Mouse (Mus musculus) forebrain, embryonic 11.5 days (tissue): ENCODE results near the gene Fcnb. TPM values are rescaled to one million over a fixed set of nuclear protein-coding genes. Genes with fewer than 3 reads are reported as not detected.

ENCODE experiments used
- ATAC-seq: fragments of 200-750 bp; cut with Nextera tagmentation; replicated peaks from 2 replicates; pipeline ENCODE4 v1.8.0; 2017; ENCODE audit warnings: moderate TSS enrichment; ENCODE audit not compliant: low FRiP score
- DNase-seq: peaks from one replicate; pipeline ENCODE4 v3.0.0-alpha.2; 2017; ENCODE audit warnings: low spot score
- H3K27ac ChIP-seq: fragments of 300-500 bp; sonication (generic); 2 replicates; pipeline ENCODE4 v1.5.1; 2014; ENCODE audit warnings: low read depth, low read length
- H3K27me3 ChIP-seq: fragments of 300-500 bp; sonication (generic); 2 replicates; pipeline ENCODE4 v1.6.1; 2014; ENCODE audit warnings: mild to moderate bottlenecking, low read length, mixed read lengths; ENCODE audit not compliant: control insufficient read depth, insufficient read depth
- H3K36me3 ChIP-seq: fragments of 300-500 bp; sonication (generic); 2 replicates; pipeline ENCODE4 v1.6.1; 2014; ENCODE audit warnings: mild to moderate bottlenecking, low read length, moderate library complexity, mixed read lengths; ENCODE audit not compliant: control insufficient read depth, insufficient read depth
- H3K4me1 ChIP-seq: fragments of 300-500 bp; sonication (generic); replicated peaks from 2 replicates; pipeline ENCODE4 v1.6.1; 2014; ENCODE audit warnings: low read length, mixed read lengths; ENCODE audit not compliant: control insufficient read depth, insufficient read depth
- H3K4me2 ChIP-seq: fragments of 300-500 bp; sonication (generic); 2 replicates; pipeline ENCODE4 v1.6.1; 2014; ENCODE audit warnings: low read depth, mild to moderate bottlenecking, low read length, moderate library complexity, mixed read lengths; ENCODE audit not compliant: severe bottlenecking
- H3K4me3 ChIP-seq: fragments of 300-500 bp; sonication (generic); 2 replicates; pipeline ENCODE4 v1.5.1; 2014; ENCODE audit warnings: low read depth, low read length
- H3K9ac ChIP-seq: fragments of 300-500 bp; sonication (generic); 2 replicates; pipeline ENCODE4 v1.6.1; 2014; ENCODE audit warnings: low read length
- H3K9me3 ChIP-seq: fragments of 300-500 bp; sonication (generic); 2 replicates; pipeline ENCODE4 v1.6.1; 2016; ENCODE audit warnings: low read length, mixed read lengths; ENCODE audit not compliant: control insufficient read depth
- WGBS: fragments of 180-500 bp; shearing (Covaris S2); extraction: QIAGEN DNeasy Blood & Tissue Kit; methylation state at CpG from one replicate; pipeline ENCODE4 v1.1.7; 2014; 5-methylcytosine and 5-hydroxymethylcytosine counted together
- polyA plus RNA-seq: library from polyadenylated mRNA; unstranded; fragments of >200 nt; fragmentation: Nextera tagmentation; extraction: Ambion mirVana; gene quantifications from 2 replicates; pipeline ENCODE4 v1.2.1, GENCODE M21; 2014

The Fcnb gene
- polyA plus RNA-seq, 1 experiment from 2014 or later: 0.41 TPM

- no peak overlapping the region for H3K9ac ChIP-seq
- no peaks in the 10 kb centered on the region for H3K4me1 ChIP-seq
- H3K27ac ChIP-seq: no peak overlapping the region
- WGBS: 93% methylated on average over 8 of the region's 8 CpGs
- DNase-seq: no peak
- no peaks in the 10 kb centered on the region for H3K27me3 ChIP-seq
- no peaks in the 10 kb centered on the region for H3K36me3 ChIP-seq
- no peak overlapping the region for H3K4me2 ChIP-seq
- no peak overlapping the region for H3K4me3 ChIP-seq
- no peak for ATAC-seq
- H3K9me3 ChIP-seq: no peaks in the 10 kb centered on the region
Observed at GRCm38 (mm10) chr2:28092099-28092498, 7.4 kb upstream of the Fcnb start.

GRCm38 (mm10) chr2:28091042-28091441 is 6.4 kb upstream of the Fcnb start:
- Histone ChIP-seq H3K4me1 (no peaks in the 10 kb centered on the region), H3K9me3 (no peaks in the 10 kb centered on the region), H3K27ac (no peak overlapping the region), H3K36me3 (no peaks in the 10 kb centered on the region), H3K9ac (no peak overlapping the region), H3K4me3 (no peak overlapping the region), H3K4me2 (no peak overlapping the region), H3K27me3 (no peaks in the 10 kb centered on the region)
- DNase-seq: no peak
- WGBS: 78% methylated on average over 6 of the region's 6 CpGs
- ATAC-seq: no peak

- no peak for DNase-seq
Observed at GRCm38 (mm10) chr2:28090299-28091008, 5.8 kb upstream of the Fcnb start.

GRCm38 (mm10) chr2:28089095-28089494 is 4.4 kb upstream of the Fcnb start:
- Histone ChIP-seq H3K27me3 (no peaks in the 10 kb centered on the region), H3K4me1 (no peaks in the 10 kb centered on the region), H3K4me2 (no peak overlapping the region), H3K27ac (no peak overlapping the region), H3K9ac (no peak overlapping the region), H3K9me3 (no peaks in the 10 kb centered on the region), H3K36me3 (no peaks in the 10 kb centered on the region), H3K4me3 (no peak overlapping the region)
- ATAC-seq (no peak), DNase-seq (no peak)
- 84% methylated on average over 5 of the region's 5 CpGs for WGBS

More at GRCm38 (mm10) chr2:28090299-28091008, 5.8 kb upstream of the Fcnb start:
- no peaks in the 10 kb centered on the region for H3K4me1 ChIP-seq
- no peak overlapping the region for H3K4me2 ChIP-seq
- no peaks in the 10 kb centered on the region for H3K9me3 ChIP-seq
- H3K27ac ChIP-seq: no peak overlapping the region
- H3K9ac ChIP-seq: no peak overlapping the region
- no peak overlapping the region for H3K4me3 ChIP-seq
- ATAC-seq: no peak
- 65% methylated on average over 7 of the region's 7 CpGs for WGBS
- H3K27me3 ChIP-seq: no peaks in the 10 kb centered on the region
- H3K36me3 ChIP-seq: no peaks in the 10 kb centered on the region

- H3K4me3 ChIP-seq: no peak overlapping the region
- no peaks in the 10 kb centered on the region for H3K27me3 ChIP-seq
- no peak overlapping the region for H3K9ac ChIP-seq
- no peaks in the 10 kb centered on the region for H3K9me3 ChIP-seq
- no peaks in the 10 kb centered on the region for H3K36me3 ChIP-seq
- H3K4me1 ChIP-seq: no peaks in the 10 kb centered on the region
- ATAC-seq (no peak), DNase-seq (no peak)
- H3K4me2 ChIP-seq: no peak overlapping the region
- no peak overlapping the region for H3K27ac ChIP-seq
- WGBS: 80% methylated on average over 10 of the region's 10 CpGs
Observed at GRCm38 (mm10) chr2:28086112-28086511, 1.4 kb upstream of the Fcnb start.

GRCm38 (mm10) chr2:28075616-28076187 is 9.0 kb downstream of the Fcnb start:
- DNase-seq: no peak
- no peak overlapping the region for H3K4me2 ChIP-seq
- 85% methylated on average over 7 of the region's 7 CpGs for WGBS
- H3K27me3 ChIP-seq: no peaks in the 10 kb centered on the region
- ATAC-seq: no peak
- no peak overlapping the region for H3K4me3 ChIP-seq
- H3K4me1 ChIP-seq: no peaks in the 10 kb centered on the region
- H3K9me3 ChIP-seq: no peaks in the 10 kb centered on the region
- H3K27ac ChIP-seq: no peak overlapping the region
- no peaks in the 10 kb centered on the region for H3K36me3 ChIP-seq
- H3K9ac ChIP-seq: no peak overlapping the region

GRCm38 (mm10) chr2:28068537-28068878 is 16.2 kb downstream of the Fcnb start:
- no peak for ATAC-seq
- DNase-seq: no peak
- Histone ChIP-seq H3K36me3 (no peaks in the 10 kb centered on the region), H3K4me2 (no peak overlapping the region), H3K4me1 (no peaks in the 10 kb centered on the region), H3K9ac (no peak overlapping the region), H3K4me3 (no peak overlapping the region), H3K27me3 (no peaks in the 10 kb centered on the region), H3K9me3 (no peaks in the 10 kb centered on the region), H3K27ac (no peak overlapping the region)
- WGBS: 90% methylated on average over 9 of the region's 9 CpGs

GRCm38 (mm10) chr2:28067821-28068536 is 16.7 kb downstream of the Fcnb start:
- Histone ChIP-seq H3K4me3 (no peak overlapping the region), H3K36me3 (no peaks in the 10 kb centered on the region), H3K9me3 (no peaks in the 10 kb centered on the region), H3K4me1 (no peaks in the 10 kb centered on the region), H3K9ac (no peak overlapping the region), H3K27ac (no peak overlapping the region), H3K4me2 (no peak overlapping the region), H3K27me3 (no peaks in the 10 kb centered on the region)
- WGBS: 97% methylated on average over 2 of the region's 2 CpGs
- no peak for ATAC-seq
- no peak for DNase-seq
